21 mouse cellular contexts compared by ENCODE assay signal in genomic region chr2:174605020-174605419, GRCm38 (mm10). TPM values are rescaled to one million over a fixed set of nuclear protein-coding genes. Genes with fewer than 3 reads are reported as not detected.
"Had no signal": no experiment of that assay in that cellular context is flagged by ENCODE, and none has a peak within 500 bp of the region (broad histone marks: within the 10 kb centered on the region; RNA-seq: fewer than 3 reads in every experiment).

No protein-coding gene starts in this region.

- H3K9ac ChIP-seq: liver, postnatal 0 days; lung, embryonic 15.5 days; midbrain, embryonic 13.5 days; midbrain, embryonic 15.5 days; neural tube, embryonic 12.5 days; stomach, embryonic 15.5 days had no signal

- DNase-seq: liver, postnatal 0 days; lung, adult 2 months; lung, postnatal 14 days; lung, postnatal 36 days; right cerebral cortex, postnatal 25 days; right cerebral cortex, postnatal 4 days; thymus, adult 2 months; thymus, postnatal 25 days; thymus, postnatal 4 days had no signal

- H3K27ac ChIP-seq: macrophage; midbrain, embryonic 13.5 days; midbrain, embryonic 15.5 days; neural tube, embryonic 12.5 days; stomach, embryonic 15.5 days; stomach, postnatal 0 days had no signal

- H3K4me3 ChIP-seq: lung, embryonic 15.5 days; megakaryocyte, embryonic 14.5 days; midbrain, embryonic 13.5 days; midbrain, embryonic 15.5 days; neural tube, embryonic 12.5 days; stomach, embryonic 15.5 days had no signal

- H3K27me3 ChIP-seq: lung, embryonic 15.5 days; midbrain, embryonic 13.5 days; midbrain, embryonic 15.5 days; neural tube, embryonic 12.5 days; stomach, embryonic 15.5 days had no signal

- H3K4me1 ChIP-seq: midbrain, embryonic 13.5 days; midbrain, embryonic 15.5 days; neural tube, embryonic 12.5 days; stomach, embryonic 15.5 days had no signal

- H3K36me3 ChIP-seq: lung, embryonic 15.5 days; midbrain, embryonic 13.5 days; midbrain, embryonic 15.5 days; neural tube, embryonic 12.5 days; stomach, embryonic 15.5 days had no signal

- H3K4me2 ChIP-seq: lung, embryonic 15.5 days; midbrain, embryonic 11.5 days; midbrain, embryonic 13.5 days; midbrain, embryonic 15.5 days; neural tube, embryonic 12.5 days; stomach, embryonic 15.5 days had no signal

- H3K9me3 ChIP-seq: lung, embryonic 15.5 days; megakaryocyte, embryonic 14.5 days; midbrain, embryonic 13.5 days; midbrain, embryonic 15.5 days; neural tube, embryonic 12.5 days; stomach, embryonic 15.5 days had no signal

RNA-seq across cellular contexts. Expression of gene Zfp831, which starts 38.3 kb away (rescaled TPM):
- total RNA-seq: midbrain, postnatal 0 days had no signal
- polyA plus RNA-seq: lung, postnatal 0 days; midbrain, embryonic 15.5 days; midbrain, postnatal 0 days; neural tube, embryonic 12.5 days; neural tube, embryonic 14.5 days; stomach, postnatal 0 days had no signal
